Mouse (Mus musculus) olfactory bulb, adult 2 months (tissue): ENCODE measurements at regions not wholly inside any gene's neighbourhood (a gene's known extent, or its start where the extent isn't known, plus 50 kb on each side); places are given as distances from the start of the nearest gene placed in this dataset.

Experiments
- CTCF ChIP-seq: fragments of 200-500 bp; IDR thresholded peaks from 2 replicates; pipeline ENCODE4 v1.5.1; 2012; ENCODE audit warnings: low read depth, mild to moderate bottlenecking, low read length, moderate library complexity; ENCODE audit not compliant: insufficient read depth
- POLR2A ChIP-seq: fragments of 200-500 bp; IDR thresholded peaks from 2 replicates; pipeline ENCODE4 v1.6.1; 2012; ENCODE audit warnings: mild to moderate bottlenecking, low read depth, low read length, moderate library complexity; ENCODE audit not compliant: insufficient read depth

GRCm38 (mm10) chr8:93691375-93691774 is 118.4 kb upstream of the Gnao1 start:
- TF ChIP-seq CTCF, result no peak
- no peak for TF ChIP-seq POLR2A
